Mouse (Mus musculus) urinary bladder, postnatal 4 days (tissue): ENCODE measurements around the gene B4galt3.
A peak's percentile ranks its signal among the peaks of the same experiment; 100 is the strongest.

ENCODE experiments used
- DNase-seq, 2 experiments: peaks; one replicate each; pipeline ENCODE4 v3.0.0; 2021 to 2022; ENCODE audit warnings: low spot score in 2 of 2

Gene B4galt3

GRCm38 (mm10) chr1:171263666-171264461 is 6.3 kb upstream of the B4galt3 start:
- DNase-seq, result no peak

- no peak for DNase-seq
Observed at GRCm38 (mm10) chr1:171265971-171266744, 4.0 kb upstream of the B4galt3 start.

- DNase-seq, result no peak
Observed at GRCm38 (mm10) chr1:171268341-171268740, 1.8 kb upstream of the B4galt3 start.

GRCm38 (mm10) chr1:171270573-171270900 is 409 bp downstream of the B4galt3 start:
- no peak for DNase-seq

GRCm38 (mm10) chr1:171271196-171271595 is 1.1 kb downstream of the B4galt3 start:
- no peak for DNase-seq

- DNase-seq, result no peak
Observed at GRCm38 (mm10) chr1:171271622-171272021, 1.5 kb downstream of the B4galt3 start.

- no peak for DNase-seq
Observed at GRCm38 (mm10) chr1:171272086-171272485, 2.0 kb downstream of the B4galt3 start.

GRCm38 (mm10) chr1:171274171-171274570 is 4.0 kb downstream of the B4galt3 start:
- DNase-seq, result no peak

GRCm38 (mm10) chr1:171275144-171275734 is 5.1 kb downstream of the B4galt3 start:
- no peak for DNase-seq

- DNase-seq, result no peak
Observed at GRCm38 (mm10) chr1:171276110-171276748, 6.1 kb downstream of the B4galt3 start.

- DNase-seq, result no peak
Observed at GRCm38 (mm10) chr1:171277736-171278135, 7.6 kb downstream of the B4galt3 start.

- DNase-seq, result no peak
Observed at GRCm38 (mm10) chr1:171278436-171278835, 8.3 kb downstream of the B4galt3 start.

- DNase-seq, result no peak
Observed at GRCm38 (mm10) chr1:171279012-171279705, 9.0 kb downstream of the B4galt3 start.

- no peak for DNase-seq
Observed at GRCm38 (mm10) chr1:171279721-171280120, 9.6 kb downstream of the B4galt3 start.

- DNase-seq, result no peak
Observed at GRCm38 (mm10) chr1:171280250-171280915, 10.3 kb downstream of the B4galt3 start.

GRCm38 (mm10) chr1:171280916-171281527 is 10.9 kb downstream of the B4galt3 start, which contains the start of gene Ppox:
Gene Ppox (minus strand): TSS chr1:171281186.
- DNase-seq, result peak; percentile 89

GRCm38 (mm10) chr1:171281528-171281923 is 11.4 kb downstream of the B4galt3 start:
- DNase-seq, result peak; percentile 69 to 84

GRCm38 (mm10) chr1:171282086-171282805 is 12.1 kb downstream of the B4galt3 start:
- no peak for DNase-seq

GRCm38 (mm10) chr1:171283188-171284160 is 13.3 kb downstream of the B4galt3 start:
- DNase-seq, result no peak
